Mouse (Mus musculus) lung, postnatal 0 days (tissue): ENCODE results near the gene Jaml.

Experiments
- CTCF ChIP-seq: IDR thresholded peaks from 2 replicates; pipeline ENCODE4 v1.5.1; 2016; ENCODE audit warnings: antibody characterized with exemption, mild to moderate bottlenecking
- EP300 ChIP-seq: IDR thresholded peaks from 2 replicates; pipeline ENCODE4 v1.6.1; 2016; ENCODE audit warnings: antibody characterized with exemption, mild to moderate bottlenecking, control low read depth

GRCm38 (mm10) chr9:45092641-45093040 is 13.7 kb downstream of the Jaml start:
- TF ChIP-seq EP300 (no peak), CTCF (no peak)
